Mouse (Mus musculus): ENCODE results near the gene Gm49383.
"Not testable (repeated sequence)": the region's sequence is repeated elsewhere in the genome, so short reads cannot be mapped to it uniquely, and the experiment has no call there.

Gm49383 gene

DNA sequence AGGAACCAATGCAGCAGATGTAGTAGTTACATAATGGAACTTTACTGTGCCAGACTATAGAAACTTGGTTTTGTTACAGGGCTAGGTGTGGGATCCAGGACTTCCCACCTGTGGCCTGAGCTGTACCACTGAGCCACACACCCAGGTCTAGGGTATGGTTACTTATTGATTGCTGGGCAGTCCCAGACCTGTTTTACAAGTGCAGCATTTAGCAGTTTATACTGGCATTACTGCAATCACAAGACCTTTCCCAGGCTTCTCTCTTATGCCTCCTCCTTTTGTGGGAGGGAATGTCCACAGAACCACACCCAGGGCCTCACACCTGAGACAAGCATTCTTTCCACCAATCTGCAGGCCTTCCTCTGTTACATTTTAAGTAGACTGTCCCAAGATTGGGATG is 2.1 kb upstream of the Gm49383 start:
- no peak for DNase-seq (ENCODE audit: low spot score)

GRCm38 (mm10) chr12:69198164-69198535 is 1.2 kb upstream of the Gm49383 start, which contains the start of gene Dnaaf2:
TSS of gene Dnaaf2 (minus strand) at chr12:69198429.
- peak; percentile 73 for DNase-seq (ENCODE audit: low spot score)

DNA sequence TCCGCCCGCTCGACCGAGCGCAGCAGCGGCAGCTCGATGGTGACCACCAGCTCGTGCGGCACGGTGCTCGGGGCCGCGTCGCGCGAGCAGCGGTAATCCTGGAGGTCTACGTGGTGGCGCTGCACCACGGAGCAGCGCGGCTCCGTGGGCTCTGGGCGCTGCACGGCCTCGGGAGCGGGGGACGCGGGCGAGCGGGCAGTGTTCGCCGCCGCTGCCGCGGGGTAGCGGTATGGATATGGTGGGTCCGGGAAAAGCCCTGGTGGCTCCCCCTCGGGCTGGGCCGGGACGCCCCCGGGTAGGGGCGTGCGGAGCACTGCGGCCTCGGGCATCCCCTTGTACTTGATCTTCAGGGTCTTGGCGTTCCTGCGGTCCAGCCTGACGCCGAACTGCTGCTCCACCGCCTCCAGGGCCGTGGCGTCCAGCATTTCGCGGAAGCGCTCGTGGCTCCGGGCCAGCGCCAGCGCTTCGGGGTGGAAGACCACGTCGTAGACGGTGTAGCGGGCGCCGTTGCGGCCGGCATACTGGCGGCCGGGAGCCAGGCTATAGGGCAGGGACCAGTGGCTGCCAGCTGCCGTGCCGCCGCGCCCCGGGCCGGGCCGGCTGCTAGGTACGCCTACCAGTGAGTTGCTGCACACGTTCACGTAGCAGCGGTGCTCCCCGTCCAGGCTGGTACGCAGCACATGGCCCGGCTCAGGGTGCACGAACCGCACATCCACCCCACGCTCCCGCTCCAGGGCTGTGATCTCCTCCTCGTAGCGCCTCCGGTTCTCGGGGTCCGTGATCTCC is 667 bp upstream of the Gm49383 start:
- DNase-seq (ENCODE audit: low spot score), result peak; percentile 19

GRCm38 (mm10) chr12:69192637-69193036 is 4.3 kb downstream of the Gm49383 start:
- DNase-seq (ENCODE audit: low spot score), result no peak

- no peak for DNase-seq (ENCODE audit: low spot score)
Measured at GRCm38 (mm10) chr12:69191396-69191795, 5.5 kb downstream of the Gm49383 start.

DNA sequence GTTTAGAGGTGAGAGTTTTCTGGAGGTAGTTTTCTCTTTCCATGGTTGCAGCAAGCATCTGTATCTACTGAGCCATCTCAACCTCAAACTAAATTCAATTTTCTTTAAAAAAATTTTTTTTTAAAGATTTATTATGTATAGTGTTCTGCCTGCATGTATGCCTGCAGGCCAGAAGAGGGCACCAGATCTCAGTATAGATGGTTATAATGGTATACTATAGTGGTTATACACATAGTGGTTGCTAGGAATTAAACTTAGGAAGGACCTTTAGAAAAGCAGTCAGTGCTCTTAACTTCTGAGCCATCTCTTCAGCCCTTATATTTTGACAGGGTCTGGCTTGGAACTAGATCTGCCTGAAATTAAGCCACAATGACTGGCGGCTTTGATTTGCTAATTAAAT is 6.4 kb downstream of the Gm49383 start:
- no peak for DNase-seq (ENCODE audit: low spot score)

DNA sequence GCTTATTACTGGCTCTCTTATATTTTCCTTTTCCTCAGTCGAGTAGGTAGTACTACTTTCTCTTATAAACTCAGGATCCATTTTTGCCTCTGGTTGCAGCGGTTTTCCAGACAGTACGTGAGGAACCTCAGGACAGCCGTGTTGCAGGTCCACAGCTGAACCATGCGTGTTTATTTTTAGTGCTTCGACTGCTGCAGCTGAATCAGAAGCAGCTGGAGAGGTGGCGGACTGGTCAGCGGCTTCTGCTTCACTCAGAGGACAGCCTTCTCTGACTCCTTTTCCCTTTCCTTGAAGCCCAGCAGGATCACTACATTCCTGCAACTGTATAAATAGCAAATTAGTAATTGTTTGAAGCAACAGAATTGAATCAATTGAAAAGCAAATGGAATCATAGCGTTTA is 6.8 kb downstream of the Gm49383 start:
- no peak for DNase-seq (ENCODE audit: low spot score)

DNA sequence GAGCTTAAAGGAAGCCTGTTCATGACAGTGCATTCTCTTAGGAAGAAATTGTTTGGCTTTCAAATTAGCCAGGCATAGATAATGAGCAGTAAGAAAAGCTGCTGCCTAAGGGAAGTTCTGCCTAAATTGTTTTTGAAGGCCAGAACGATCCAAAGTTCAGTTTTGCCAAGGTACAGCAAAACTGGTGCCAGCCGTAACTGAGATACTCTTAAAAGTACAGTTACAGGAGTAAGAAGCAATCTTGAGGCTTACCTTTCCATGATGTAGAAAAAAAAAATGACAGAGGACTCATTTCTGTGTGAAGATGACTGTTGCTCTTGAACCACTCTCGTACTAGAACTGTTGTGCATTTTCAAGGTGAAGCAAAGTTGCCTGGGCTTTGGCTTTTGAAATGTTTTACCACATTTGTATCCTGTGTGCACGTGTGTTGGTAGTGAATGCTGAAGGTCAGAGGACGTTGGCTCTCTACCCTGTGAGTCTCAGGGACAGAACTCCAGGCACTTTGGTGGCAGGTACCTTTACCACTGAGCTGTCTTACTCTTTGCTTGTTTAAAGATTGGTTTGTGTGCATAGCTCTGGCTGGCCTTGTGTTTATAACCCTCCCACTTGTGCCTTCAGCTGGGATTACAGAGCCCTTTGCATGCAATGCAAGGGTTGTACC is 10.0 kb downstream of the Gm49383 start:
- no peak for DNase-seq (ENCODE audit: low spot score)

GRCm38 (mm10) chr12:69185371-69185770 is 11.5 kb downstream of the Gm49383 start:
- no peak for DNase-seq (ENCODE audit: low spot score)

GRCm38 (mm10) chr12:69184342-69185295 is 12.3 kb downstream of the Gm49383 start:
- DNase-seq (ENCODE audit: low spot score), result no peak

GRCm38 (mm10) chr12:69183583-69184308 is 13.2 kb downstream of the Gm49383 start, which contains the start of the genes Rpl36al and Mgat2:
TSS of gene Rpl36al (minus strand) at chr12:69184083.
TSS of gene Mgat2 (plus strand) at chr12:69184157.
- DNase-seq (ENCODE audit: low spot score), result peak; percentile 96

- DNase-seq (ENCODE audit: low spot score), result no peak
Measured at GRCm38 (mm10) chr12:69181800-69182199, 15.1 kb downstream of the Gm49383 start.

GRCm38 (mm10) chr12:69179371-69179770 is 17.5 kb downstream of the Gm49383 start:
- DNase-seq (ENCODE audit: low spot score), result no peak

DNA sequence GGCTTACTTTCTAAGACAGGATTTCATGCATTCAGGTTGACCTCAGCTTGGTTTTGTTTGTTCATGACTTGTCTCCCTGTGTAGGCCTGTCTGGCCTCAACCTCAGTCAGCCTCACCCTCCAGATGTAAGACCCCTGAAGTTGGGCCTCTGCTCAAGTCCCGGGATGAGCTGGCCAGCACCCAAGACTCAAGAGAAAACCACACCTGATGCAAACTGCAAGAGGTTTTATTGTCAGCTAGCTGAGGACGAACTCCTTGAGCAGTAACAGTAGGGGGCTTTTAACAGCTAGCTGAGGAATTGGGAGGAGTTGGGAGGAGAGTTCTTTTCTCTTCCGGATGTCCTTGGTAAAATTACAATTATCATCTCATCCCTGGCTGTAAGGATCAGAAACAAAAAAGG is 19.4 kb downstream of the Gm49383 start:
- no peak for DNase-seq (ENCODE audit: low spot score)

GRCm38 (mm10) chr12:69175975-69176374 is 20.9 kb downstream of the Gm49383 start:
- no peak for DNase-seq (ENCODE audit: low spot score)

DNA sequence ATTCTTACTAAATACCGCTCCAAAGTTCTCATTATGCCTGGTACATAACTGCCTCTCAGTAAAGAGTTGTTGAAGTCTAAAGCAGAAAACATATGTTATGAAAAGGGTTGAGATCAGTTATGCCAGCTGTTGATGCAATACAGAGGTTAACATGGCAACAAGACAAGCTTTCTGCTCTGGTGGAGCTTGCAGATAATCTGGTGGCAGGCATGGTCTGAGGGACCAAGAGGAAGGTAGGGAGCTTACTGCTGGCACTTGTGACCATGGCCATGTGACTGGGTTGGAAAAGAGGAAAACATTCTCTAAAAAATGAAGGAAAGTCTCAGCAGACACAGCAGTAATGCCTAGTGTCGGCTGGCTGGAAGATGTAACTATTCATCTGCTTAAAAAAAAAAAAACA is 25.6 kb downstream of the Gm49383 start:
- no peak for DNase-seq (ENCODE audit: low spot score)

GRCm38 (mm10) chr12:69168461-69169106 is 28.3 kb downstream of the Gm49383 start, which contains the start of gene Lrr1:
TSS of gene Lrr1 (plus strand) at chr12:69168814.
- peak; percentile 67 for DNase-seq (ENCODE audit: low spot score)

GRCm38 (mm10) chr12:69167656-69168460 is 29.0 kb downstream of the Gm49383 start:
- DNase-seq (ENCODE audit: low spot score), result no peak

GRCm38 (mm10) chr12:69166861-69167581 is 29.9 kb downstream of the Gm49383 start:
- DNase-seq (ENCODE audit: low spot score), result not testable (repeated sequence)
